Mouse (Mus musculus) limb, embryonic 10.5 days (tissue): ENCODE results near the gene Itsn2. TPM values are rescaled to one million over a fixed set of nuclear protein-coding genes. Genes with fewer than 3 reads are reported as not detected.

Source experiments
- DNase-seq: peaks from one replicate; pipeline ENCODE4 v3.0.0-alpha.2; 2017; ENCODE audit warnings: low spot score
- H3K27ac ChIP-seq: fragments of 300-500 bp; sonication (generic); 2 replicates; pipeline ENCODE4 v1.5.1; 2016; ENCODE audit warnings: mild to moderate bottlenecking
- H3K27me3 ChIP-seq: fragments of 300-500 bp; sonication (generic); 2 replicates; pipeline ENCODE4 v1.6.1; 2016; ENCODE audit warnings: low read depth, mild to moderate bottlenecking; ENCODE audit not compliant: poor library complexity, severe bottlenecking
- H3K36me3 ChIP-seq: fragments of 300-500 bp; sonication (generic); 2 replicates; pipeline ENCODE4 v1.6.1; 2016; ENCODE audit warnings: mild to moderate bottlenecking, moderate library complexity
- H3K4me1 ChIP-seq: fragments of 300-500 bp; sonication (generic); 2 replicates; pipeline ENCODE4 v1.6.1; 2016
- H3K4me3 ChIP-seq: fragments of 300-500 bp; sonication (generic); 2 replicates; pipeline ENCODE4 v1.5.1; 2016; ENCODE audit warnings: mild to moderate bottlenecking, moderate library complexity
- H3K9me3 ChIP-seq: fragments of 300-500 bp; sonication (generic); replicated peaks from 2 replicates; pipeline ENCODE4 v1.6.1; 2016; ENCODE audit warnings: mild to moderate bottlenecking
- WGBS: fragments of 180-500 bp; shearing (Covaris S2); methylation state at CpG from one replicate; pipeline ENCODE4 v1.1.7; 2016; 5-methylcytosine and 5-hydroxymethylcytosine counted together
- polyA plus RNA-seq: library from polyadenylated mRNA; unstranded; fragments of >200 nt; fragmentation: Nextera tagmentation; extraction: Ambion mirVana; gene quantifications from 2 replicates; pipeline ENCODE4 v1.2.1, GENCODE M21; 2016

Gene Itsn2
- polyA plus RNA-seq, 1 experiment from 2014 or later, result 20.0 TPM

DNA sequence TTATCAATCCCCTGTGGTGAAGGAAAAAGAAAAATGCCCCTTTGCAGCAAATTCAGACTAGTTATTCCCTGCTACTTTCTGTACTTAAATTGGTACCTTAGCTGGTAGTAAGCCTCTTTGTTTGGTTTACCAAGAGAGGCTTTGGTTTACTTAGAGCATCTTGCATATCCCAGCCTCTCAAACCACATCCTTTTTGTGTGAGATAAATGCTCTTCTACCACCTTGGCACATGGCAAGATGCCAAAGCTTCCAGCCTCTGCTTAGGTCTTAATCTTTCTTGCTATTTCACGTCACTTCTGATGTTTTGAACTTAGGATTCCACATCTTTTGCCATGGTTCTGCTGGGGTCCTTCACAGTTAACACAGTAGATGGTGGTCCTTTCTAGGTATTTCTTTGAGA is 31.8 kb downstream of the Itsn2 start:
- no peaks in the 10 kb centered on the region for H3K4me1 ChIP-seq
- DNase-seq, result no peak
- H3K9me3 ChIP-seq, result no peaks in the 10 kb centered on the region
- no peaks in the 10 kb centered on the region for H3K27me3 ChIP-seq
- no peaks in the 10 kb centered on the region for H3K36me3 ChIP-seq
- 84% methylated on average over 1 of the region's 1 CpGs for WGBS
- no peak overlapping the region for H3K4me3 ChIP-seq
- no peak overlapping the region for H3K27ac ChIP-seq

DNA sequence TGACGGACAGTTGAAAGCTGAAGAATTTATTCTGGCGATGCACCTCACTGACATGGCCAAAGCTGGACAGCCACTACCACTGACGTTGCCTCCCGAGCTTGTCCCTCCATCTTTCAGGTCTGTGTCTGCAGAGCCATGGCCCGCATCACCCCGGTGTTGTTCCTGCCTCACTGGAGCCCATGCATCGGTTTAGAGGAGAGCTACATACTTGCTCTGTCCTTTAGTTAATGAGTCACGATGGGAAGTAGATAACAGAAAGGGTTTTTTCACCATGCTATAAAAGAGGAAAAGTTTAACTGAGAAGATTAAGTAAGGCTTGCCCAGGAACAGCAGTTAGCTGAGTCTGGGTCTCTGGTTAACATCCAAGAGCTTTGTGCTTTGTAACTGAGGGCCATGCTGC is 40.5 kb downstream of the Itsn2 start:
- Histone ChIP-seq H3K4me1 (no peaks in the 10 kb centered on the region), H3K27me3 (no peaks in the 10 kb centered on the region), H3K4me3 (no peak overlapping the region), H3K9me3 (no peaks in the 10 kb centered on the region), H3K36me3 (peaks cover 45% of the 10 kb centered on the region), H3K27ac (no peak overlapping the region)
- 91% methylated on average over 8 of the region's 8 CpGs for WGBS
- DNase-seq, result no peak

DNA sequence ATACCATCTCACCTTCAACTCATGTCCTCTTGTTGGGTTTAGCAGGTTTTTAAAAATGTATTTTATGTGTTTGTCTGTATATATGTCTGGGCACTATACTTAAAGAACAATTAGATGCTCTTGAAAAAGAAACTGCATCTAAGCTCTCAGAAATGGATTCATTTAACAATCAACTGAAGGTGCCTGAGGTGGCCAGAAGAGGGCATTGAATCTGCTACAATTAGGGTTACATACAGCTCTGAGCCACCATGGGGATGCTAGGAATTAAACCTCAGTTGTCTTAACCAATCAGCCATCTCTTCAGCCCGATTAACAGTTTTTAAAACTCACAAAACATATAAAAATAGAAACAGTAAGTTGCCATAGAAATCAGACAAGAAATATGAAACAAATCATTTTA is 46.0 kb downstream of the Itsn2 start:
- no peaks in the 10 kb centered on the region for H3K9me3 ChIP-seq
- no peak overlapping the region for H3K27ac ChIP-seq
- H3K27me3 ChIP-seq, result no peaks in the 10 kb centered on the region
- H3K4me1 ChIP-seq, result no peaks in the 10 kb centered on the region
- no peak overlapping the region for H3K4me3 ChIP-seq
- H3K36me3 ChIP-seq, result peaks cover 44% of the 10 kb centered on the region
- no peak for DNase-seq
- WGBS, result 98% methylated on average over 1 of the region's 1 CpGs

DNA sequence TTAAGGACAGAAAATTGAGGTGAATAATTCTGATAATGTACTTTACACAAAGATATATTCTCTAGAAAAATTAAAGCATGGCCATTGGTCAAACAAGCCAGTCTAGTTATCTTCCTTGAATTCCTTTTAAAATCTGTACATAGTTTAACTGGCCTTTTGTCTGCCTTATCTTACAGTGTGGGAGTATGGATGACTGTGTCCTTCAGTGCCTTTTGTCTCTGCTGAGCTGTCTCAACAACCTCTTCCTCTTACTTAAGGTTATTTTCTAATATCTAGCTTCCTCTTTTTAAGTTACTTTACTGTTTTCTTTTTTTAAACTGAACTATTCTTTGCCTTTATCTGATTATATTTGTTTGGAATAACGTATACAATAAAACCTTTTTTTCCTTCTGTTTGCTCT is 48.3 kb downstream of the Itsn2 start:
- no peaks in the 10 kb centered on the region for H3K4me1 ChIP-seq
- WGBS, result 94% methylated on average over 1 of the region's 1 CpGs

DNA sequence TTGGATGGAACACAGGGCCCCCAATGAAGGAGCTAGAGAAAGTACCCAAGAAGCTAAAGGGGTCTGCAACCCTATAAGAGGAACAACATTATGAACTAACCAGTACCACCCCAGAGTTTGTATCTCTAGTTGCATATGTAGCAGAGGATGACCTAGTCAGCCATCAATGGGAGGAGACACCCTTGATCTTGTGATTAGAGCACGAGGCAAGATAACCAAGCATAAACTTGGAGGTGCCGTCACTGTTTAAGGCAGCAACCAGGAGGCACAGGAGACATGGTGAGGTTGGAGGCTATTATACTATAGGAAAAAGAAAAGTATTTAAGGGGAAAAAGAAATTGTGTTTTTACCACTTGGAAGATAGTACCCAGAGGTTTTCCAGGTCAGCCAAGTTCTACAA is 64.4 kb downstream of the Itsn2 start:
- 87% methylated on average over 2 of the region's 2 CpGs for WGBS
- no peaks in the 10 kb centered on the region for H3K4me1 ChIP-seq
- no peak overlapping the region for H3K27ac ChIP-seq
- no peaks in the 10 kb centered on the region for H3K9me3 ChIP-seq
- peaks cover 8% of the 10 kb centered on the region for H3K36me3 ChIP-seq
- no peaks in the 10 kb centered on the region for H3K27me3 ChIP-seq
- H3K4me3 ChIP-seq, result no peak overlapping the region
- no peak for DNase-seq

More for the DNA sequence above, 48.3 kb downstream of the Itsn2 start:
- Histone ChIP-seq H3K9me3 (no peaks in the 10 kb centered on the region), H3K27me3 (no peaks in the 10 kb centered on the region), H3K27ac (no peak overlapping the region), H3K36me3 (peaks cover 28% of the 10 kb centered on the region), H3K4me3 (no peak overlapping the region)
- DNase-seq, result no peak

DNA sequence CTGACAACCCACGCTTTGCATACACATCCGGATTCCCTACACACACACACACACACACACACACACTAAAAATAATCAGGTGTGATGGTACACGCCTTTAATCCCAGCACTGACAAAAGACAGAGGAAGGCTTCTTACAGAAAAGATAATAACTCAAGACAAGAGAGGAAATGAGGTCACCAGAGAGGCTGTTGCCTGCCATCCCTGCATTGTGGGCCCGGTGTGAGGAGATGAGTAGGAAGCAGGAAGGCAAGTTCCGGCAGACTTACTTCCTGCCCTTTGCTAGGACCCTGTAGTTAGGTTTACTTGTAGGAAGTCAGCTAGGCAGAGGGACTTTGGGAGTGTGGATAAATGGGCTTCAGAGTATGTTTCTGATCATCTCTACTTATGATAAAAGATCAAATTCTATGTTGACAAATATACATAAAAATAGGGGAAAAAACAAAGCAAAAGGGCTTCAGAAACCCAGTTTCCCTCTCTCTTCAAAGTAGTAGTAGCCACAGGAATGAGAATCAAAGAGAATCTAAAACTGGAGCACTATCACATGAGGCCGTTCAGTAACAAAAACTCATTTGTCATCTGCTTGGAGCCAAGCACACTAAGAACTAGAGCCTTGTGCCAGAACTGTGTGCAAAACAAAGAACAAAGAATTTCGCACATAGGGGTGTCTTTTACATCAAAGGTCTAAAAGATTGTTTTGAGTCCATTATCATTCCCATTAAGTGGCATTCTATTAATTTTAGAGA is 72.7 kb downstream of the Itsn2 start:
- no peak for DNase-seq
- H3K36me3 ChIP-seq, result peaks cover 19% of the 10 kb centered on the region
- H3K4me3 ChIP-seq, result no peak overlapping the region

DNA sequence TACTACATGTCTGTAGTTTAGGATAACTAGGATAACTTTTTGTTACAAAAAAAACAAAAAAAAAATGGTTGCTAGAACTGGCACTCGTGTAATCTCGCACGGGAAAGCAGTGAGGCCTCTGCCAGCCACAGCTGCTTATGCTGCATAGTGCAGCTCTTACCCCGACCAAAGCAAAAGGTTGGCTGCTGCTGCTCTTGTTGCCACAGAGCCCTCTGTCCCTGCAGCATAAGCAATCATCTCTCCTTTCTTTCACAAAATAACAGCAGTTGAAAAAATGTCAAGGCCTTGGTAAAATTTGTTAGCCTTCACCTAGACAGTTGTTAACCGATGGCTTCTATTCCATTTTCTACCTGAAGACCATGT is 73.2 kb downstream of the Itsn2 start:
- DNase-seq, result no peak
- H3K36me3 ChIP-seq, result peaks cover 19% of the 10 kb centered on the region
- no peak overlapping the region for H3K4me3 ChIP-seq
- no peaks in the 10 kb centered on the region for H3K27me3 ChIP-seq
- no peaks in the 10 kb centered on the region for H3K9me3 ChIP-seq
- no peak overlapping the region for H3K27ac ChIP-seq
- WGBS, result 95% methylated on average over 5 of the region's 5 CpGs
- no peaks in the 10 kb centered on the region for H3K4me1 ChIP-seq

More for the DNA sequence above, 72.7 kb downstream of the Itsn2 start:
- 82% methylated on average over 7 of the region's 7 CpGs for WGBS
- H3K9me3 ChIP-seq, result no peaks in the 10 kb centered on the region
- H3K27ac ChIP-seq, result no peak overlapping the region
- no peaks in the 10 kb centered on the region for H3K27me3 ChIP-seq
- H3K4me1 ChIP-seq, result no peaks in the 10 kb centered on the region

DNA sequence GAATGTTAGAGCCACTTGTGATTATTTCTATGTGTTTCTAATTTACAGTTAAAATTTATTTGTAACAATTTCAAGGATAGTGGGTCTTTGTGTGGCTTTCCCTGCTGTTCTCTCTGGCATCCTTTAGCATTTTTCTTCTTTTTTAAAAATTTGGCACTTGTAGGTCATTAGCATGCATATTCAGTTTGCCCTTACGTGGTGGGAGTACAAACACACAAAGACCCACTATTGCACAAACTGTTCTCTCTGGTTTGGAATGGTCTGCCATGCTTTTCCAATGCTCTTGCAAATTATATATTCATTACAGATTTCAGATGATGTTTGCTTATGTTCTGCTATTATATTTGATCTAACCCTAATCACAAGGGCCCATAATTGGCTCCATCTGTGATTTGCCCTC is 83.9 kb downstream of the Itsn2 start:
- Histone ChIP-seq H3K27ac (no peak overlapping the region), H3K4me1 (no peaks in the 10 kb centered on the region), H3K27me3 (no peaks in the 10 kb centered on the region), H3K4me3 (no peak overlapping the region), H3K9me3 (no peaks in the 10 kb centered on the region), H3K36me3 (peaks cover 31% of the 10 kb centered on the region)
- no peak for DNase-seq
- 94% methylated on average over 1 of the region's 1 CpGs for WGBS

DNA sequence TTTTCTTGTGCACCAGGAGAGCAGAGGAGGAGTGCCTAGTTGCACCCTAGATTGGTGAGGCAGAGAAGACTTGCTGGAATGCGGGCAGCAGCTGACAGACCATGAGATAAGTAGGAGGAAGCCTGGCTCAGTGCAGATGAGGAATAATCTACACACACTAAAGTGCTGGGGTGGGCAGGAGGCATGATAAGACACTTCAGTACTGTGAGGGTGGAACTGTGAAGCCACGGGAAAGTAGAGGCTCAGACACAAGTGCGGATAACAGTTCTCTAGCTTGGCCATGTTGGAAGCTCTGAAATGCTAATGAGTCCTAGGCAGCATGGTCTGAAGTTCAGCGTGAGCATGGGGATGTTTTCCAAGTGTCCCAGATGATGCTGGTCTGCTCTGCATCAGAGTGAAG is 87.5 kb downstream of the Itsn2 start:
- Histone ChIP-seq H3K27me3 (no peaks in the 10 kb centered on the region), H3K4me1 (no peaks in the 10 kb centered on the region), H3K36me3 (0 out of 2 replicates have a peak, but pooled peaks cover 3% of the 10 kb centered on the region), H3K4me3 (no peak overlapping the region), H3K9me3 (no peaks in the 10 kb centered on the region), H3K27ac (no peak overlapping the region)
- DNase-seq, result no peak
- 72% methylated on average over 4 of the region's 4 CpGs for WGBS

DNA sequence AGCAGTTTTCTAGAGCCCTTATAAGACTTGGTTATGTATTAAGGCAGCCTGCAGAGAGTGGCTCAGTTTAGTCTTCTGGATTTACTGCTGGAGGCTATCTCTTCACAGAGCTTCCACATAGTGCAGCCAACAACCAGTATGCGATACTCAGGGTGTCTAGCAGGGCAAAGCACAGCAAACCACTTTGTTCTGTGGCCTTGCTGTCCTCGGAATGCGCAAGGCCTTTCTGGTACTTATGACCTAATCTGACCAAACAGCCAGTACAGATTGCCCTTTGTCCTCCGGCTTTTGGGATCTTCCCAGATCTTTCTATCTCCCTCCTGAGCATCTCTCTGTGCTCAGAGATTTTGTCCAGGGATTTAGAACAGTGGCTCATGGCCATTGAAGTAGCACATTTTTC is 93.0 kb downstream of the Itsn2 start:
- no peak for DNase-seq
- Histone ChIP-seq H3K4me3 (no peak overlapping the region), H3K27ac (no peak overlapping the region), H3K27me3 (no peaks in the 10 kb centered on the region), H3K4me1 (no peaks in the 10 kb centered on the region), H3K9me3 (no peaks in the 10 kb centered on the region), H3K36me3 (no peaks in the 10 kb centered on the region)
- WGBS, result 87% methylated on average over 4 of the region's 4 CpGs

DNA sequence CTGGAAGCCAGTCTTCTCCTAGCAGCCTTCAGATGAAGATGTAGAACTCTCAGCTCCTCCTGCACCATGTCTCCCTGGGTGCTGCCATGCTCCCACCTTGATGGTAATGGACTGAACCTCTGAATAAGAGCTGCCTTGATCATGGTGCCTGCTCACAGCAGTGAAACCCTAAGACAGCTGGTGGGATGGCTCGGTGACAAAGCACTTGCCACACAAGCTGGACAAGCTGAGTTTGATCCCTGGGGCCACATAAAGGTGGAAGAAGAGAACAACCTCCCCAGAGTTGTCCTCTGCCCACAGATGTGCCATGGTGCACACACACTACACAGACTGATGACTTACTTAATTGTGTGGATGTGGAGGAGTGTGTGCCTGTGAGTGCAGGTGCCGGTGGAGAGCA is 95.9 kb downstream of the Itsn2 start:
- Histone ChIP-seq H3K36me3 (no peaks in the 10 kb centered on the region), H3K27me3 (no peaks in the 10 kb centered on the region), H3K4me1 (no peaks in the 10 kb centered on the region), H3K9me3 (no peaks in the 10 kb centered on the region), H3K4me3 (no peak overlapping the region), H3K27ac (no peak overlapping the region)
- DNase-seq, result no peak
- WGBS, result 88% methylated on average over 2 of the region's 2 CpGs

DNA sequence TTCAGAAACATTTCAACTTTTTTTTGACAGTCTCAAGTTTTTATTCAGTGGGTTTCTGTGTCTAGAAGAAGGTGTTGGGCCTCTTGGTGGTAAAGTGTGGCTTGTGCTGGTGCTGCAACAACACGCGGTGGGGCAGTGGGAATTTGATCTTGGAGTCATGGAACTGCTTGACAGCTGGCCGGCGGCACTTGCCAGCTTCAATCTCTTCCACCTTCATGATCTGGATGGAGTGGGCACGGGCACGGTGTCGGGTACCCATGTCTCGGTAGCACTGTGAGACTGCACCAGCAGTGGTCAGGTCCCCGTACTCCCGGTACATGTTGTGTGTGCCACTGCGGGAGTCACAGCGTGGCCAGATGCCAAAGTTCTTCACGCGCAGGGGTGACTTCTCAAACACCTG is 96.9 kb downstream of the Itsn2 start:
- no peaks in the 10 kb centered on the region for H3K4me1 ChIP-seq
- H3K4me3 ChIP-seq, result no peak overlapping the region
- peak; percentile 21 for DNase-seq
- no peaks in the 10 kb centered on the region for H3K36me3 ChIP-seq
- no peaks in the 10 kb centered on the region for H3K27me3 ChIP-seq
- H3K9me3 ChIP-seq, result no peaks in the 10 kb centered on the region
- WGBS, result 97% methylated on average over 14 of the region's 14 CpGs
- no peak overlapping the region for H3K27ac ChIP-seq

DNA sequence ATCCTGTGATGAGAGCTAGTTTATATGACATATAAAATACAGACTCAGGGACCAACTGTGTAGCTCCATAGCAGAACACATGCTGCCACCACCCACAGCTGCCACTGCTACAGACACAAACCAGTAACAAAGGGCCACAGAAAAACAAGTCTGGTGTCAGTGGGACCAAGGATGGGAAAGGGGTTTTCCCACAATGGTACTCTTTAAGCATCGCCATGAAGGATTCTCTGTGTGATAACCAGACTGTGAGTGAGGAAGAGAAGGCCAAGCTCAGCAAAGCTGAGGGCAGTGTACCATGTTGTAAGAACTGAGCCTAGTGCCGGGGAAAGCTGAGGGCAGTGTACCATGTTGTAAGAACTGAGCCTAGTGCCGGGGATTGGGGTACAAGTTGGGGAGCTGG is 98.8 kb downstream of the Itsn2 start:
- peak; percentile 16 for DNase-seq
- no peaks in the 10 kb centered on the region for H3K9me3 ChIP-seq
- 90% methylated on average over 3 of the region's 3 CpGs for WGBS
- no peak overlapping the region for H3K27ac ChIP-seq
- H3K4me3 ChIP-seq, result no peak overlapping the region
- no peaks in the 10 kb centered on the region for H3K4me1 ChIP-seq
- no peaks in the 10 kb centered on the region for H3K27me3 ChIP-seq
- no peaks in the 10 kb centered on the region for H3K36me3 ChIP-seq

DNA sequence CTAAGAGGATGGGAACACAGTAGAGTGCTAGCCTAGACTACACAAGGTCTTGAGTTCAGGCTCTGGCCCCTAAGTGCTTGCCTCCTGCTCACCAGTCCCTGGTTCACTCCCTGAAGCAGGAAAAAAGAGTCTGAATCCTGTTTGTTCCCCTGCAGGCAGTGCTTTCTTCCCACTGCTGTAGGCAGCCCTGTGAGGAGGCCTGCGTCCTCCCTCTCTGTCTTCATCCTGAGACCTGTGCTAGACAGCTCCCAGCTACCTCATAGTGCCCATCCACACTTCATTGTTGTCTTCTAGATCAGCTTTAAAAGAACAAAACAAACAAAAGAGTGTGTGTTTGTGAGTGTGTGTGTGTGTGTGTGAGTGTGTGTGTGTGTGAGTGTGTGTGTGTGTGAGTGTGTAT is 102.1 kb downstream of the Itsn2 start:
- no peaks in the 10 kb centered on the region for H3K36me3 ChIP-seq
- no peak overlapping the region for H3K4me3 ChIP-seq
- H3K27ac ChIP-seq, result no peak overlapping the region
- no peak for DNase-seq
- no peaks in the 10 kb centered on the region for H3K4me1 ChIP-seq
- WGBS, result 86% methylated on average over 1 of the region's 1 CpGs
- H3K9me3 ChIP-seq, result no peaks in the 10 kb centered on the region
- H3K27me3 ChIP-seq, result no peaks in the 10 kb centered on the region
